Mouse (Mus musculus) cerebral cortex, adult 2 months (tissue): Measurements from ENCODE around the gene Atp1a4.

Source experiments
- WGBS: fragments of 180-500 bp; shearing (Covaris S2); methylation state at CpG from one replicate; pipeline ENCODE4 v1.1.7; 2018; 5-methylcytosine and 5-hydroxymethylcytosine counted together

Atp1a4 gene

DNA sequence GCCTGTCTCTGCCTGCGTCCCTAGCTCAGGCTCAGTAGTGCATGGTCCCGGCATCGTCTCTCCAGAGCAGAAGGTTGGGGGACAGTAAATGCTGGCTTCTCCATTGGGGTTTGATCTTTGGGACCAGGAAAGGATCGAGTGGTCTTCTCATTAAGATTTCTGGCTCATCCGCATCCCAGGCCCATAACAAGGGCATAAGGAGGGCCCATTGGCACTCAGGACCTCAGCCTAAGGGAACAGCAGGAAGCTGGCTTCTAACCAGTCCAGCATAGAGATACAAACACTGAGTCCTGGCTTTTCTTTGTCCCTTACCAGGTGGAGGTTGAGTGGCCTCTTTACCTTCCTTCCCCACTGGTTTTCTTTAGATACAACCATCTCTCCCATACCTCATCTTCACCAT is 60.4 kb downstream of the Atp1a4 start:
- WGBS = 45% methylated on average over 5 of the region's 5 CpGs

DNA sequence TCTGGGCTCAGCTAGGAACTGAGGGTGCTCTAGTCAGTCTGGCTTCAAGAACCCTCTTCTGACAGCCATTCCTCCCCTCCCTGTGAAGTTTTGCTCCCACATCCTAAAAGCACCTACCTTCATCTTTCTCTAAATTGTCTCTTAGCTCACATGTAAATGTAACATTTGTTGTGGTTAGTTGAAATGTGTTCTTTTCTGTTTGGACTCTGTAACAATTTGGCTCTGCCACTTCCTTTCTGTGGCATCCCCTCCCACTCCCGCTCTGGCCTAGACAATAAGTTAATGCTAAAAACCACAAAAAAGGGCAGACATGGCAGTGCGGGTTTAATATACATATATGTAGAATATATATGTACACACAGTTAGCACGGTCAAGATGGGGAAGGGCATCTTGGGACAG is 61.1 kb downstream of the Atp1a4 start:
- WGBS = 50% methylated on average over 3 of the region's 3 CpGs

DNA sequence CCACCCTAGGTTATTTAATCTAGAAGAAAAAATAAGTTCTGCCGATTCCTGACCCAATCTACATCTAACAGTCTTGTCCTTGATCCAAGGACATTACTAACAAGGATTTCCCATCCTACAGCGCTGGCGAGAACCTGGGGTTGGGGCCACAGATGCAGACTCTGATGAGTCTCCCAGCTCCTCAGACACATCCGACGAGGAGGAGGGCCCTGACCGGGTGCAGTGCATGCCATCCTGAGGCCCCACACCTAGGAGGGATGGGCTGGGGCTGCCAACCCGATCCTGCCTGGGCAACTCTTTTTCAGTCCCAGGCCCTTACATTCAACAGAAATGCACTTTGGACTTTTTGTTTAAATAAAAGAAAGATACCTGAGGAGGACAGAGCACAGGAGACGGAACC is 63.8 kb downstream of the Atp1a4 start:
- 68% methylated on average over 8 of the region's 8 CpGs for WGBS

DNA sequence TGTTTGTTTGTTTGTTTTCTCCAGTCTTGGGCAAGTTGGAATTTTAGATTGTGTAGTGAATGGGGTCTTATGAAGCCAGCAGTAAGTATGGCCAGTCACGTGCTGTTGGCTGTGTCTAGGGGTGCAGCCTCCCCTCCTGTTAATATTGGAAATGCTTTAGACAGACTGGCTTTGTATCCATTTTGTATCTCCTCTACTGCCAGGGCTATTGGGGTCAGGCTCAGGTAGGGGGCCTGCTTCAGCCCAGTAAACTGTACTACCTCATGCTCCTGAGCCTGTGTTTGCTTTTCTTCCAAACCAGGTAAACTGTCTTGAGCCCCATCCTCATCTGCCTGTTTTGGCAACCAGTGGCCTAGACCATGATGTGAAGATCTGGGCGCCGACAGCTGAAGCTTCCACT is 66.0 kb downstream of the Atp1a4 start:
- WGBS = 78% methylated on average over 3 of the region's 3 CpGs

DNA sequence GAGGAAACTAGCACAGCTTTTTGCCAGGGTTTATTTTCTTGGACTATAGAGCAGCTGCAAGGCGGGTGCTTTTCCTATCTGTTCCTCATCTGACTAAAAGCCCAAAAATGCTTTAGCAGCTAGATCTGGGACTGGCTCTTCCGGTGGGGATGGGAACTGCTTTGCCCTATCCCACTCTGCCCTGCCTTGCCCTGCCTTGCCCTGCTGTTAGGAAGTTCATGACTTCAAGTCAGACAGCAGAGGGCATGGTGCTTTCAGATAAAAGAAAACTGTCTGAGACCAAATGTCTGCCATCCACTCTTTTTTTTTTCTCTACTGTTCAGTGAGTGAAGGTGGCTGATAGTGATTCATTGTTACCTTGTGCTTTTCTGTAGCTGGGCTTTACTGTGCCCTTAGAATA is 66.6 kb downstream of the Atp1a4 start:
- 34% methylated on average over 2 of the region's 2 CpGs for WGBS

DNA sequence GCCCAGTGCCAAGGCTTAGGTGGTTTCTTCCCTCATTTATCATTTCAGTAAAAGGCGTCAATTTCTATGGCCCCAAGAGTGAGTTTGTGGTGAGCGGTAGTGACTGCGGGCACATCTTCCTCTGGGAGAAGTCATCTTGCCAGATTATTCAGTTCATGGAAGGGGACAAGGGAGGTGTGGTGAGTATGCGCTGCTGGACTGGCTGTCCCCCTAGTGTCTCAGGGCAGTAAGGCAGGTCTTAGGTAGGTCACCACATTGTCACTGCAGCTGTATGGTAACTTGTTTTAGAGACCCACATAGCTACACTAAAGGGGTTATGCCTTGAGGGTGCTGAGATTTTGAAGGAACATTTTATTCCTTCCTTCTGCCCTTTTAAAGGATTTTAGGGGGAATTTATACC is 69.3 kb downstream of the Atp1a4 start:
- 64% methylated on average over 4 of the region's 4 CpGs for WGBS

DNA sequence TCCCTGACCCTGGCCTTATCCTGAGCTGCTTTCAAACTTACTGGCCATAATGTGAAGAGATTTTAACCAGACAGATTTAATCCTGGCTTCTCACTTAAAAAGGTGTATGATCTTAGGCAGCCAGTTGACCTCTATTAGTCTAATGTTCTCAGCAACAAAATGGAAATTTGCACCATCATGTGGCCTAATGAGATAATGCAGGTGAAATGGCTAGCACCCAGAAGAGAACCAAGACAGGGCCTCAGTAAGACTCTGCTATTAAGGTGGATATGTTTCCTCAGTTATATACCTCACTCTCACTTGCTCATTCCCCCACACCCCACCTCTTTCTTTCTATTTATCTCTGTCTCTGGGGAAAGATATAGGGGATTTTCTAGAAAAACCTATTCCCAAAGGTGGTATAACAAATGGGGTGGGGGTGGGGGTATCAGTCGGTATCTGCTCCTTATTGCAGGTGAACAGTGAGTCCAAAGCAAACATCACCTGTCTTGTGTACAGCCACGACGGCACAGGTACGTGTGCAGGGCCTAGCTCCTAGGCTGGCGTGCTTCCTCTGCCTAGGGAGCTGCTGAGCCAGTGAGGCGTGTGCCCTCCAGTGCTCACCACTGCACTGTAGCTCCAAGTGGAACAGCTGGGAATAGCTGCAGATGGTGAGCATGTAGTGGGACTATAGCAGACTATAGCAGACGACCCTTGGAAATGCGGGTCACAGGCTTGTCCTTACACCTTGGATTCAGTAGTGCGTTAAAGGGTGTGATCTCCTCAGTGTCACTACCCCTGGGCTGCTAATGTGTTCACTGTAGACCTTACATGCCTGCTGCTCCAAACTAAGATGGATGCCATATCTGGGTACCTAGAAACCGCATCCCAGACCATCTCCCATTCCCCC is 71.6 kb downstream of the Atp1a4 start:
- WGBS = 92% methylated on average over 10 of the region's 10 CpGs

DNA sequence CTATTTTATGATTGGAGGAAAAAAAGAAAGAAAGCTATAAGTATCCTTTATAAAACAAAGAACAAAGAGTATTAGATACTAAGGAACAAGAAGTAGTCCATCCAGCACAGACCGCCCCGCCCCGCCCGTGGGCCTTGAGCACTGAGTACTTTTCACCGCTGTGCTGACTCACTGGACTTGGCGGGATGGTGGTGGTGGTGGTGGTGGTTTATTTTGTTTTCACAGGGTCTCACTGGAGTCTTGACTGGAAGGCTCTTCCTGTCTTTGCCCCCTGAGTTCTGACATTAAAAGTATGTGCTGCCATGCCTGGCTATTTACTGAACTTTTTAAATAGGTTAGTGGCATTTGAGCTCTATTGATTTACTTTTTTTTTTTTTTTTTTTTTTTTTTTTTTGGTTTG is 75.2 kb downstream of the Atp1a4 start:
- WGBS = 93% methylated on average over 6 of the region's 6 CpGs

DNA sequence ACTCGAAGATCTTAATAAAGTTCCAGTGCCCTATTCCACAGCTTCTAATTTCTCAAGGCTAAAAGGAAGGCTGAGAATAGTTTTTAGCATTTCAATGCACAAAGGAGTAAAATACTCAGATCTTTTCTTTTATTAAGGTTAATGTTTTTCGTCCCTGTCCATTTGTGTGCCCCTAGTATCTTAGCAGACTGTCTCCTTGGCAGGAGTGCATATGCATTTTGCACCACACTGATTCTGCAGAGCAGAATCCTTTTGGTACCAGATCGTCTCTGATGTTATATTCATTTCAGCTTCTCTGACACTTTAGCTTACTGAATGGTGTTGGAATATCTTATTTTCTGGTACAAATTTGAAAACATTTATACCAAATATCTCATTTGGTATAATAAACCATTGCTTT is 76.4 kb downstream of the Atp1a4 start:
- WGBS = 69% methylated on average over 3 of the region's 3 CpGs

DNA sequence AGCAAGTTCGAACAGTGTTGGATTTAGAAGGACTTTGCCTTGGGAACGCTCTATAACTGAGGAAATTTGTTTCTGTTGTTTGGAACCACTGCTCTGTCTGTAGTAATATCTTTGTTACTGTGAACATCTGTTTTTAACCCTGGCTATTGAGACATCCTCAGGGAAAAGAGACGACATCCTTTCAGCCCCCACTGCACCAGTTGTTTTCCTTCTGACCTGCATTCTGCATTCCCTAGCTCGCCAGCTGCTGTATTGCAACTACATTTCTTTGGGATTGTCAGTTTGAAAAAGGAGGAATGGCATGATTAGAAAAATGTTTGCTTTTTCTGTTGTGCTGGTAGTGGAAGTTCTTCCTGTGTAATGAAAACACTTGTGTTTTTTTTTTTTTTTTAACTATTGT is 77.3 kb downstream of the Atp1a4 start:
- WGBS = 70% methylated on average over 4 of the region's 4 CpGs

DNA sequence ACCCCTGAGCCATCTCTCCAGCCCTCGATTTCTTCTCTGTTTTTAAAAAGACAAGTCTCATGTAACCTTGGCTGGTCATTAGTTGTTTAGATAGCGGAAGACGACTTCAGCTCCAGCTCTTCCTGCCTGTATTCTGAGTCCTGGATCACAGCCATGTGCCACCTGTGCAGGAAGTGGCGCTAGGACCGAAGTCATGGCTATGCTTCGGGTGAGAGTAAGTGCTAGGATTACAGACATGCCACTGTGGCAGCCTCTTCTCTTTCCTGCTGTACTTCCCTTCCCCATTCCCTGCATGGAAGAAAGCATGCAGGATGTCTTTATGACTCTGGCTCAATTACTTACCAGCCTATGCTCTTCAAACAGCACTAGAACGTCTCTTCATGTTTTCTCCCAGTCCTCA is 79.1 kb downstream of the Atp1a4 start:
- WGBS = 59% methylated on average over 7 of the region's 7 CpGs

DNA sequence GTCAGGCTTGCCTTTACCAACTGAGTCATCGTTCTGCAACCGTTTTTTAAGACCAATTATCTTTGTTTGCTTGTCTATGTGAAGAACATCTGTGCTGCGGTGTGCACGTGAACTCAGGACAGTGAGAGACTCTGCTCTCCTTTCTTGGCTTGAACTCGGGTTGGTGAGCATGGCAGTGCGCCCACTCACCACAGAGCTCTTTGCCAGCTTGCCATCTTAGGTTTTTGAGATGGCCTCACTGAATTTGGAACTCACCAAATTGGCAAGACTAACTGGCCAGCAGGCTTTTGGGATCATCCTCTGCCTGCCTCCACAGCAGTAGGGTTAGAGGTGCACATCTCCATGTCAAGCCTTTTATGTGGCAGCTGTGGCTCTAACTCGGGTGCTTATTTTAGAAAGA is 80.4 kb downstream of the Atp1a4 start:
- WGBS = 39% methylated on average over 7 of the region's 7 CpGs
